Mouse (Mus musculus) activated CD4-positive, CD25-positive, alpha-beta regulatory T cell (primary cell): ENCODE data around the gene Atxn2l. TPM values are rescaled to one million over a fixed set of nuclear protein-coding genes. Genes with fewer than 3 reads are reported as not detected.

Source experiments
- polyA plus RNA-seq, 2 experiments: library from polyadenylated mRNA; unstranded; fragments of 100-300 nt; shearing (Covaris generic); gene quantifications; one replicate each; pipeline ENCODE4 v1.2.1; 2017

The Atxn2l gene
- polyA plus RNA-seq: 100 to 1,000 TPM in 1 of 2 experiments, 10 to 100 TPM in 1; 94.3 to 103 TPM

DNA sequence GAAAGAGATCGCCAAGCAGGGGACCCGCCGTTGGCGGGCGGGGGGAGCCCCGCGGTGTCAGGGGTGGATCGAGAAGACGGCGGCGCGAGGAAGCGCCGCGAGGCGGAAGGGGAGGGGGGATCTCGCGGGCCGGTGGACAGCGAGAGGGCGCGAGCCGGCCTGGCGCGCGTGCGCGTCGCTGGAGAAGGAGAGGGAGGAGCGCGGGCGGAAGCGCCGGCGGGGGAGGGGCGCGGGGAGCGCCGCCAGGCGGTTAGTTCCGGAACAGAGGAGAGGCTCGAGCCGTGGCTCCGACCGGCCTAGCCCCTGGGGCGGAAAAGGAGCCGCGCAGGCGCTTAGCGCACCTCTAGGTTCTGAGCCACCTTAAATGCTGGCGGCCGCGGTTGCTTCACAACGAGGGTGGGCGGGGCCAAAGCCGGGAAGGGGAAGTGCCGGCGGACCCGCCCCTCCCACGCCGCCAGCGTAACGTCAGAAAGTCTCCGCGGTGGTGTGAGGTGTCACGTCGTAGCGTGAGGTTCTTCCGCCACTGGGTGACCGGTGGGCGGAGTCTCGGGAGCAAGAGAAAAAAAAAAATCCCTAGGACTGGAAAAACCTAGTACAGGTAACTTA is at the start of gene Atxn2l:
TSS of gene Atxn2l (minus strand) at position 165 of the 606 bp plus-strand sequence.

DNA sequence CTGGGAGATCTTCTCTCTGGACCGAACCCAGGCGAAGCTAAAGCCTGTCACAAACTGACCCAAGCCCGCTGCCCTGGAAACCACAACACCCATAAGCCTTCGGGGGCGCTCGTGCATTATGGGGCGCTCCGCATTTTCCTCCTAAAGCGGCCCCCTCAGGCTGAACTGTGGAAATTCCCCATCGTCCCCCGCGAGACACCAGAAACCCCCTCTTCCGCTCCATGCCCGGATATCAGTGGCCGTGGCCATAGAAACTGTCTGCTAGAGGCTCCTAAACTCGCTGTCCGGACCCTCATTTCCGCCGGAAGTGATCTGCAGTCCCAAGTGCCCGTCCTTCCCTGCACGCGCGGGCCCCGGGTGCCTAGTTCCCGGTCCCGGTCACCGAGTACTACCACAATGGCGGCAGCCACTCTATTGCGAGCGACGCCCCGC is 16.2 kb downstream of the Atxn2l start, which contains the start of gene Tufm:
TSS of gene Tufm (plus strand) at position 310 of the 432 bp plus-strand sequence.

DNA sequence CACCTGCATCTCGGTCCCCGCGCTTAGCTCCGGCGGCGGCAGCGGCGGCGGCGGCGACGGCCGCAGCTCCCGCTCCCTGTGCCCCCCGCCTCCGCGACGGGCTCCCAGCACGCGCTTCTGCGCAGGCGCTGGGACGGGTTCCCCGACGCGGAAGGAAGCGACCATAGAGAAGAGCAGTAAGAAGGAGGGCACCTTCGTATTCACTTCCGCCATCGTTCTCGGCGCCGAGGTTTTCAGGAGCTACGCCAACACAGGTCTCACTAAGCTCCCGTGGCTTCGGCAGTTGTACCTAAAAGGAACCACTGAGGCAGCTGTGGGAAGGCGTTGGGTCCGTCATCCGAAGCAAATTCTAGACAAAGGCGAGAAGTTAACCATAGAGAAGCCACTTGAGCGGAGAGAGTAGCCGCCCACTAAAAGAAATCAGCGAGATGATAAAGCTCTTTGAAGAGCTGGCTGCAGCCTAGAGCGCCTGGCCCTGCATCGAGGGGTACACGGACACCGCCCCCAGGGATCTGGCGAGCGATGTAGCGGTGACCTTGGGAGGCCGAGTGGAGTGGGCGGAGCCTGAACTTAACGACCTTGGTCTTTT is 28.1 kb downstream of the Atxn2l start, which contains the start of gene Sh2b1:
TSS of gene Sh2b1 (minus strand) at position 432 of the 589 bp plus-strand sequence.

DNA sequence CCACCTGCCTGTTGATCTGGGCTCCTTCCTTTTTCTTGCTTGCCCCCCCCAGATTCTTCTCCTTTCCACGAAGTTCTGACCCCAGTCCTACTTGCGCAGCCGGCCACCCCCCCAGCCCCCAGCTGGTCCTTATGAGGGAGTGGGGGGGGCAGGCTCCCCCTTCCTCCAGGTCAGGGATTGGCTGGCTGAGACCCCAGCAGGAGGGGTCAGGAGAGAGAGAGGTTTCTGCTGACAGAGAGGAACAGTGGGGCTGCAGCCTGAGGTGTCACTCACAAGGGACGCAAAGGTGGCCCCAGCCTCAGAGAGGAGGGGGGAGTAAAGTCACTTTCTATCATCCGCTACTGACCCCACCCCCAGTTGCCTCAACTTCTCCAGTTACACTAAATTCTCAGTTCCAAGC is 40.2 kb downstream of the Atxn2l start, which contains the start of gene Atp2a1:
TSS of gene Atp2a1 (minus strand) at position 105 of the 400 bp plus-strand sequence.

Other genes with a start within 250 kb of the Atxn2l start
- gene Sbk1, start 230.8 kb downstream of the Atxn2l start, polyA plus RNA-seq: 10 to 100 TPM; 39.1 to 41.3 TPM
- gene Lat, start 133.9 kb downstream of the Atxn2l start, polyA plus RNA-seq: 100 to 1,000 TPM; 699 to 796 TPM
- gene Spns1, start 126.0 kb downstream of the Atxn2l start, polyA plus RNA-seq: 10 to 100 TPM; 43.1 to 44.7 TPM
- 1 to 10 TPM; 4.7 to 6.0 TPM for gene Nfatc2ip, start 106.7 kb downstream of the Atxn2l start, polyA plus RNA-seq
- 1 to 10 TPM; 2.7 to 6.1 TPM for gene Cd19, start 88.5 kb downstream of the Atxn2l start, polyA plus RNA-seq
- gene Rabep2, start 74.7 kb downstream of the Atxn2l start, polyA plus RNA-seq: 10 to 100 TPM; 43.4 to 61.1 TPM
- gene Atp2a1, start 40.3 kb downstream of the Atxn2l start, polyA plus RNA-seq: under 1 TPM; 0.60 to 0.97 TPM
- 10 to 100 TPM; 36.2 to 52.7 TPM for gene Sh2b1, start 28.0 kb downstream of the Atxn2l start, polyA plus RNA-seq
- 100 to 1,000 TPM in 1 of 2 experiments, 10 to 100 TPM in 1; 97.6 to 106 TPM for gene Tufm, start 16.1 kb downstream of the Atxn2l start, polyA plus RNA-seq
- gene Eif3c, start 63.0 kb upstream of the Atxn2l start, polyA plus RNA-seq: 100 to 1,000 TPM; 180 to 184 TPM
- 1 to 10 TPM in 1 of 2 experiments, under 1 TPM in 1; 0.98 to 4.1 TPM for gene Apobr, start 81.5 kb upstream of the Atxn2l start, polyA plus RNA-seq
- 100 to 1,000 TPM in 1 of 2 experiments, 10 to 100 TPM in 1; 50.3 to 115 TPM for gene Cln3, start 82.4 kb upstream of the Atxn2l start, polyA plus RNA-seq
- gene Il27, start 91.5 kb upstream of the Atxn2l start, polyA plus RNA-seq: under 1 TPM in 1 of 2 experiments, not detected in 1; 0.17 TPM
- 1 to 10 TPM in 1 of 2 experiments, not detected in 1; 1.3 TPM for gene Nupr1, start 127.4 kb upstream of the Atxn2l start, polyA plus RNA-seq
- 10 to 100 TPM; 83.9 to 89.3 TPM for gene Sgf29, start 145.9 kb upstream of the Atxn2l start, polyA plus RNA-seq
- 1 to 10 TPM in 1 of 2 experiments, under 1 TPM in 1; 0.76 to 1.8 TPM for gene Sult1a1, start 173.0 kb upstream of the Atxn2l start, polyA plus RNA-seq
- gene Bola2, start 192.0 kb upstream of the Atxn2l start, polyA plus RNA-seq: 100 to 1,000 TPM; 111 to 133 TPM
- gene Slx1b, start 192.3 kb upstream of the Atxn2l start, polyA plus RNA-seq: 10 to 100 TPM in 1 of 2 experiments, 1 to 10 TPM in 1; 7.1 to 13.5 TPM
- gene Coro1a, start 204.3 kb upstream of the Atxn2l start, polyA plus RNA-seq: 1,000 to 10,000 TPM; 3,096 to 3,488 TPM